Mouse (Mus musculus): Measurements from ENCODE around the gene Vps53.
A peak's percentile ranks its signal among the peaks of the same experiment; 100 is the strongest.

Vps53 gene

GRCm38 (mm10) chr11:76110416-76110815, 69.0 kb downstream of the Vps53 start:
- no peak for DNase-seq (ENCODE audit: low read depth, low spot score)

- DNase-seq (ENCODE audit: low read depth, low spot score), result no peak
These were observed 72.6 kb downstream of the Vps53 start for GRCm38 (mm10) chr11:76106551-76107496.

- DNase-seq (ENCODE audit: low read depth, low spot score), result no peak
These were observed 78.3 kb downstream of the Vps53 start for GRCm38 (mm10) chr11:76101154-76101553.

- DNase-seq (ENCODE audit: low read depth, low spot score), result peak; percentile 20
These were observed 80.1 kb downstream of the Vps53 start for GRCm38 (mm10) chr11:76099193-76099975.

- no peak for DNase-seq (ENCODE audit: low read depth, low spot score)
These were observed 85.8 kb downstream of the Vps53 start for GRCm38 (mm10) chr11:76093610-76094009.

- DNase-seq (ENCODE audit: low read depth, low spot score), result no peak
These were observed 89.7 kb downstream of the Vps53 start for GRCm38 (mm10) chr11:76089776-76090175.

- no peak for DNase-seq (ENCODE audit: low read depth, low spot score)
These were observed 90.9 kb downstream of the Vps53 start for GRCm38 (mm10) chr11:76088506-76088905.

- peak; percentile 57 for DNase-seq (ENCODE audit: low read depth, low spot score)
These were observed 93.4 kb downstream of the Vps53 start for GRCm38 (mm10) chr11:76085898-76086591.

- no peak for DNase-seq (ENCODE audit: low read depth, low spot score)
These were observed 94.5 kb downstream of the Vps53 start for GRCm38 (mm10) chr11:76084943-76085342.

GRCm38 (mm10) chr11:76083941-76084367, 95.5 kb downstream of the Vps53 start:
- no peak for DNase-seq (ENCODE audit: low read depth, low spot score)

- DNase-seq (ENCODE audit: low read depth, low spot score), result no peak
These were observed 98.3 kb downstream of the Vps53 start for GRCm38 (mm10) chr11:76081048-76081640.

GRCm38 (mm10) chr11:76080293-76080692, 99.2 kb downstream of the Vps53 start:
- no peak for DNase-seq (ENCODE audit: low read depth, low spot score)

- DNase-seq (ENCODE audit: low read depth, low spot score), result no peak
These were observed 102.1 kb downstream of the Vps53 start for GRCm38 (mm10) chr11:76077341-76077740.

- no peak for DNase-seq (ENCODE audit: low read depth, low spot score)
These were observed 105.0 kb downstream of the Vps53 start for GRCm38 (mm10) chr11:76074296-76075093.

- DNase-seq (ENCODE audit: low read depth, low spot score), result no peak
These were observed 109.6 kb downstream of the Vps53 start for GRCm38 (mm10) chr11:76069816-76070215.

- DNase-seq (ENCODE audit: low read depth, low spot score), result no peak
These were observed 112.8 kb downstream of the Vps53 start for GRCm38 (mm10) chr11:76066563-76067156.

GRCm38 (mm10) chr11:76065521-76066095, 113.8 kb downstream of the Vps53 start:
- no peak for DNase-seq (ENCODE audit: low read depth, low spot score)

- no peak for DNase-seq (ENCODE audit: low read depth, low spot score)
These were observed 115.0 kb downstream of the Vps53 start for GRCm38 (mm10) chr11:76064411-76064810.

- no peak for DNase-seq (ENCODE audit: low read depth, low spot score)
These were observed 118.5 kb downstream of the Vps53 start for GRCm38 (mm10) chr11:76060906-76061305.

GRCm38 (mm10) chr11:76059971-76060370, 119.5 kb downstream of the Vps53 start:
- DNase-seq (ENCODE audit: low read depth, low spot score), result no peak

All from R1 (cell line).